ENCODE assay signal across 21 mouse cellular contexts in genomic region chr16:63170101-63170500, GRCm38 (mm10).
"Had no signal": no experiment of that assay in that cellular context is flagged by ENCODE, and none has a peak within 500 bp of the region (broad histone marks: within the 10 kb centered on the region; RNA-seq: fewer than 3 reads in every experiment).

No protein-coding gene starts in this region.

- H3K36me3 ChIP-seq: heart, embryonic 12.5 days; hindbrain, embryonic 13.5 days; hindbrain, embryonic 15.5 days; kidney, embryonic 15.5 days; limb, embryonic 13.5 days; limb, embryonic 15.5 days; liver, embryonic 12.5 days had no signal

- H3K9me3 ChIP-seq: heart, embryonic 12.5 days; hindbrain, embryonic 13.5 days; hindbrain, embryonic 15.5 days; kidney, embryonic 15.5 days; limb, embryonic 13.5 days; limb, embryonic 15.5 days; liver, embryonic 12.5 days had no signal

- H3K27ac ChIP-seq: hindbrain, embryonic 13.5 days; hindbrain, embryonic 15.5 days; hindbrain, postnatal 0 days; kidney, embryonic 15.5 days; kidney, postnatal 0 days; limb, embryonic 13.5 days; limb, embryonic 15.5 days; liver, embryonic 12.5 days; liver, embryonic 14.5 days had no signal

- H3K4me1 ChIP-seq: heart, embryonic 12.5 days; hindbrain, embryonic 13.5 days; hindbrain, embryonic 15.5 days; kidney, embryonic 15.5 days; limb, embryonic 15.5 days; liver, embryonic 12.5 days had no signal

- ATAC-seq: hindbrain, postnatal 0 days; intestine, embryonic 16.5 days; liver, embryonic 12.5 days had no signal

- H3K4me2 ChIP-seq: heart, embryonic 12.5 days; hindbrain, embryonic 13.5 days; hindbrain, embryonic 15.5 days; kidney, embryonic 15.5 days; limb, embryonic 13.5 days; limb, embryonic 15.5 days; liver, embryonic 12.5 days had no signal

- DNase-seq: gastrocnemius, postnatal 14 days; gastrocnemius, postnatal 36 days; kidney, adult 11 months; kidney, adult 2 months; kidney, adult 9 months; kidney, postnatal 14 days; kidney, postnatal 36 days; layer of hippocampus, adult 9-11 months; layer of hippocampus, postnatal 36 days; left cerebral cortex, postnatal 4 days had no signal

- H3K9ac ChIP-seq: heart, embryonic 12.5 days; hindbrain, embryonic 13.5 days; hindbrain, embryonic 15.5 days; kidney, embryonic 15.5 days; limb, embryonic 13.5 days; limb, embryonic 15.5 days; liver, embryonic 12.5 days; liver, embryonic 14.5 days had no signal

- H3K27me3 ChIP-seq: heart, embryonic 12.5 days; hindbrain, embryonic 13.5 days; hindbrain, embryonic 15.5 days; kidney, embryonic 15.5 days; limb, embryonic 13.5 days; limb, embryonic 15.5 days; liver, embryonic 12.5 days had no signal

- H3K4me3 ChIP-seq: heart, embryonic 12.5 days; hindbrain, embryonic 13.5 days; hindbrain, embryonic 15.5 days; kidney, embryonic 15.5 days; limb, embryonic 13.5 days; limb, embryonic 15.5 days; liver, embryonic 12.5 days had no signal
